Mouse (Mus musculus) c-Kit-positive CD71-negative TER-119-negative erythroid progenitor cells, embryonic 14.5 days (primary cell): ENCODE results near the gene Rimbp3.
"Not testable (repeated sequence)": the region's sequence is repeated elsewhere in the genome, so short reads cannot be mapped to it uniquely, and the experiment has no call there.

Experiments
- DNase-seq: peaks from one replicate; pipeline ENCODE4 v3.0.0-alpha.2; 2013; ENCODE audit warnings: low read depth

Rimbp3 gene

DNA sequence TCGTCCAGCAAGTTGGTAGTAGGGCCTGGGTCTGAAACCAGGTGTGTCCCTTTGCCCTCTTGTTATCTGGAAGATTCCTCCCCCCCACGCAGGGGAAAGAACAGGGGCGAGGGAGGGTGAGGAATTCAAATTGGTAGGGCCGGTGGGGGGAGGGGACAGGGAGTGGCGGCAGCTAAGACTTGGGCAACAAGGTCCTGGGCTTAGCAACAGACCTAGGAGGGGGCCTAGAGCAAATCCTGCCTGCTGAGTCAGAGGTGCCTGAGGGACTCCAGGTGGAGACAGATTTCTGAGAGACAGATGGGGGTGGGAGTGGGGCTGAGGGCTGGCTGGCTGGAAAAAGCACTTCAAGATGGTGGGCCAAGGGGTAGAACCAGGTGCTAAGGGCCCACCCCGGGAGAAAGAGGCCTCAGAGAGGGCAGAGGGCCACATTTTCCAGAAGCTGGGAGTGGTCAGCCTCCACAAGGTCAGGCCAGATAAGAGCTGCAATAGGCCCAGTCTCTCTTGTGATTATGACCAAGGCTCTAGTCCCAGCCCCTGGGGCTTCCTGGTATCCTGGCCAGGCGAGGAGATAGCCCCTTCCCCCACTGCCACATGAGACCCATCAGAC lies 11.8 kb downstream of the Rimbp3 start:
- DNase-seq: no peak

- peak; percentile 67 for DNase-seq
Observed at GRCm38 (mm10) chr16:17222197-17222596, 13.8 kb downstream of the Rimbp3 start.

- DNase-seq: no peak
Observed at GRCm38 (mm10) chr16:17225584-17225983, 17.2 kb downstream of the Rimbp3 start.

DNA sequence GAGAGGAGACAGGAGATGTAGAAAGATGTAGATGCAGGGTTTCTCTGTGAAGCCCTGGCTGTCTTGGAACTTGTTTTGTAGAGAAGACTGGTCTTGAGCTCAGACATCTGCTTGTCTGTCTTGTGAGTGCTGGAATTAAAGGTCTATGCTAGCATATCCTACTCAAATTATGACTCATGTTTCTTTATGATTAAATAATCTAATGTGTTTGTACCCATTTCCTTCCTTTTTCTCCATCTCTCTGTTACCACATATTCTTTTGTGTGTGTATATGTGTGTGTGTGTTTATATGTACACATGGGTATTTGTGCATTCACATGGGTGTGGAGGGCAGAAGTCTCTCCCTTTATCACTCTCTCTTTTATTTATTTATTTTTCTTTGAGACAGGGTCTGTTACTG lies 18.1 kb downstream of the Rimbp3 start:
- DNase-seq: no peak

GRCm38 (mm10) chr16:17231523-17231922 lies 23.1 kb downstream of the Rimbp3 start:
- DNase-seq: not testable (repeated sequence)

GRCm38 (mm10) chr16:17232794-17233701 lies 24.6 kb downstream of the Rimbp3 start, which contains the start of gene Hic2:
TSS of gene Hic2 (plus strand) at chr16:17233572.
- DNase-seq: peak; percentile 91

GRCm38 (mm10) chr16:17233702-17234498 lies 25.5 kb downstream of the Rimbp3 start:
- peak; percentile 30 for DNase-seq

DNA sequence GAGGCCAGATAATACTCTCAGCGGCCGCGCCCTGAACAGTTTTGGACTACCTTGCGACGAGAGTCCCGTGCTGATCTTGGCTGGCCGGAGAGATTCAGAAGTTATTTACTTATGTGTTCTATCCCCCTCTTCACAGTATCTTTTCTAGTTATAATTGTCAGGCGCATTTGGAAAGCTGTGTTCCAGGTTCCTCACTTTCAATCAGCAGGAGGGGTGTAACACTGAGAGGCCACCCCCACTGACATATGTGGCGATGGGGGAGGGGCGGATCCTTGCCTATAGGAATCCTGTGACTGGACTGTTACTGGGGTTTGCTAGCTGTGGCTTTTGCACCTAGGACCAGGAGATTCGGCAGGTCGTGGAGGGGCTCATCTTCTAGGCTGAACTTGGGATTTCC lies 26.1 kb downstream of the Rimbp3 start:
- no peak for DNase-seq

GRCm38 (mm10) chr16:17234916-17235665 lies 26.7 kb downstream of the Rimbp3 start:
- DNase-seq: no peak

GRCm38 (mm10) chr16:17237634-17238033 lies 29.2 kb downstream of the Rimbp3 start:
- DNase-seq: no peak

GRCm38 (mm10) chr16:17239409-17239808 lies 31.0 kb downstream of the Rimbp3 start:
- no peak for DNase-seq

GRCm38 (mm10) chr16:17243731-17244130 lies 35.3 kb downstream of the Rimbp3 start:
- DNase-seq: no peak

DNA sequence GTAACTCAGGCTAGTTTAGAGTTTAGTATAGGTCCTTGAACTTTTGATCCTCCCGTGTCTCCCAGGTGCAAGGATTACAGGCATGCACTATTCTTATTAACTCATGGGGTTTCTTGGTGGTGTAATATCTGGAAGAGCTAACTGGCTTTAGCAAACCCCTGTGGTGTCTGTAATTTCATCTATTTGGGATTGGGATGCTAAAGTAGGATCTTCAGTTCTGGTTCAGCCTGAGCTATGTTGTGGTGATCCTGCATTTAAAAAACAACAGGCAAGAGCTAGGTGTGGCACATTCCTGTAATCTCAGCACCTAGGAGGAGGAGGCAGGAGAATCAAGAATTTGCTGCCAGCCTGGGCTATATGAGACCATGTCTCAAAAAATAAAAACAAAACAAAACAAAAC lies 36.6 kb downstream of the Rimbp3 start:
- no peak for DNase-seq

DNA sequence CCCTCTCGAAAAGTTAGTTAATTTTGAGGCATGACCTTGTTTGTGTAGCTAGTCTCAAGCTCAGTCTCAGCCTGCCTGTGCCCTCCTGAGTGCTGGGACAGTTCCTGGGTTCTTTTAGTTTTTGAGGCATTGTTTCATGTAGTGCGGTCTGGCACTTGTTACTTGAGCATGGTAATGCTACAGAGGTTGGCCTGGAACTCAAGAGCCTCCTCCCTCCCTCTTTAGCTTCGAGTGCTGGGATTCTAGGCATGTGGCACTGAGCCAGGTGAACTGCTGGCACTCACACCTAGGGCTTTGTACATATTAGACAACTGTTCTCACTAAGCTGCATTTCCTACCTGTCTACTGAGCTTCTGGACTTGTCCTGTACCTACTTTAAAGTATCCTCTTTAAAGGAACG lies 39.3 kb downstream of the Rimbp3 start:
- DNase-seq: no peak

DNA sequence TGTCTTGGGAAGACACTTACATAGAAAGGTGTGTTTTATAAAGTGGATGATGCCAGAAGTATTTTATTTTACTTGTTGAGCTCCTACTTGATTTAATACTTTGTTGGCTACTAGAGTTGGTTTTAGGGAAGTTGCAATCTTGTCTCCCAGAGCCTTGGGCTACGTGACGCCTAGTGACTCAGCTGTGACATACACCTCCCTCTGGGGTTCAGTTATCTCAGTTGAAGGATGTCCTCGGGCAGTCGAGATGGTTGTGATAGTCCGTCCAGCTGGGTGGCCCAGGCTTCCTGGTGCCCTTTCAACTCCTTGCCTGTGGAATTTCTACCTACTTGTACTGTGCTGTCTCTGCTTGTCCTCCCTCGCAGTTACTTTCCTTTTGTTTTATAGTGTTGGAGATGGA lies 40.7 kb downstream of the Rimbp3 start:
- peak; percentile 47 for DNase-seq

DNA sequence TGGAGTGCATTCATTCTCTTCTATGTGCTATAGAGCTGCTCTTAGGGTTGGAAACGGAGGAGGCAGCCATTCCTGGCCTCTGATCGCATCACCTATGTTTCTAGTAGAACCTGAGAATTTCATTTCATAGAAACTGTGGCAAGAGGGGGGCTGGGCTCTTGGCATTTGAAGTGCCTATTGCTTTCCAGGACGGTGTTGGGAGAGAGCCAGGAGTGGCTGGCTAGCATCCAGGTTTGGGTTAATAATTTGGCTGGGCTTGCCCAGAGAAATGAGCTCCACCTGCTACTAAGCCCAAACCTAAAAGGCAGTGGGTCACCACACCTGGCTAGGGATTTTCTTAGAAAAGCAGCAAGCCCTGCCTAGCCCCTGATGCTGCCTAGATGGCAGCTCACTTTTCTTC lies 43.1 kb downstream of the Rimbp3 start:
- DNase-seq: no peak

DNA sequence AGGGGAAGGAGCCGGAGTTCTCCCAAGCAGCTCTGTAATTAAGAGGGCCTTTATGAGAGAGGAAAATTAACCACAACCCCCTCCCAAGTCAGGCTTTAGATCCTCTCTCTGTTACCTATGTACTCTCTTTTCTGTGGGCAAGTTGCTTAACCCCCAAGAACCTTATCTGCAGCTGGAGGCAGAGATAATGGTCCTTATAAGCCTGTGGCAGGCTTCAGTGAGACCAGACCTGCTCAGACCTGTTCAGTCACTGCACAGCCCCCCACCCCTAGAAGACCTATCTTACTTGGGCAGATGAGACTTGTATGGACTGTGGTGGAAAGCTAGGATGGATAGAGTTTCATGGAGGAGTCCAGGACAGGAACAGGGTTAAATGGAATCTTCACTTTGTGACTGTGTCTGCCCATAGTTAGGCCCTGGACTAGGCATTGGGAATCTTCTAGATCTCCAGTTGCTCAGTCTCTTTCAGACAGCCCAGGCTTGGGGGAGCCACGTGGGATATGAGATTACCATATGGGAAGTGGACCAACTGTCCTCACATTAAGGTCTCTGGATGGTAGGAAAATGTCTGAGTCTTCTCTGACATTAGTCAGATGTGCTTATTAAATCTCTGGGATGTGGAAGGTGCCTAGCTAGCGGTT lies 43.8 kb downstream of the Rimbp3 start:
- DNase-seq: no peak

- no peak for DNase-seq
Observed at GRCm38 (mm10) chr16:17252841-17253240, 44.4 kb downstream of the Rimbp3 start.

- DNase-seq: no peak
Observed at GRCm38 (mm10) chr16:17254005-17254597, 45.7 kb downstream of the Rimbp3 start.

DNA sequence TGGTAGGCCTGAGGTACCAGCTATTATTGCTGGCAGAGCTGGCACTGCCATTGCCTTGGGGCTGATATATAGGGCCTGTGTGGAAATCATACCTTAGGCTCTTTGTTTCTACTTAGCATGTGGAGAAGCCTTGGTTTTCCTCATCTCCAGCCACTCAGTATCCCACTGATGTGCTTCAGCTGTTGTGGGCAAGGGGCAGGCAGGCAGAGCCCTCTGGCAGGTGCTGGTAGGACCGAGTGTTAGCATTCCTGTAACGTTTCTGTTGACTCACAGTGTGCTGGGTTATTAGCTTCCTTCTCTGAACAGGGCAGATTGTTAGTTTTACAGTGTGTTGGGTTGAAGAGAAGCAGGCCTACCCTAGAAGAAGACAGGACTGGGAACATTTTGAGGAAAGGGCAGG lies 46.9 kb downstream of the Rimbp3 start:
- no peak for DNase-seq

- no peak for DNase-seq
Observed at GRCm38 (mm10) chr16:17257359-17257821, 49.0 kb downstream of the Rimbp3 start.
